Mouse (Mus musculus): ENCODE results near the gene Ccdc181.

Ccdc181 gene

DNA sequence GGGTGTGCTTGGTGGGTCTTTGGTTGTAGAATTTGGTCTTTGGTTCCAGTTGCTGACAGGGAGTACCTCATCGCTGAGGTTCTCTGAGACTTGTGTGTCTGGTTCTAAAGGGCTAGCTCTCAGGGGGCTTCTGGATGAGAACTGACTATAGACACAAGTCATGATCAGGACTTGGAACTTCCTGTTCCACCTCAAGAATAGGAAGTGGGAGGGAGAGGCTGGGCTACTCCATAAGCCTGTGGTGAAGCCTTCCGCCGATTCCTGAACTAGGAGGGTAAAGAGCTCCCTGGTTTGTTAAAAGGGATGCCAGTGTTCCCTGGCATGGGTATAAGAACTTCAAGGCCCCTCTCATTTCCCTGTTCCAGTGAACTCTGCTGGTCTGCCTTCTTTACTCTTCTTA lies 8.6 kb downstream of the Ccdc181 start:
- DNase-seq (ENCODE audit: low spot score in 2 of 2): no peak

DNA sequence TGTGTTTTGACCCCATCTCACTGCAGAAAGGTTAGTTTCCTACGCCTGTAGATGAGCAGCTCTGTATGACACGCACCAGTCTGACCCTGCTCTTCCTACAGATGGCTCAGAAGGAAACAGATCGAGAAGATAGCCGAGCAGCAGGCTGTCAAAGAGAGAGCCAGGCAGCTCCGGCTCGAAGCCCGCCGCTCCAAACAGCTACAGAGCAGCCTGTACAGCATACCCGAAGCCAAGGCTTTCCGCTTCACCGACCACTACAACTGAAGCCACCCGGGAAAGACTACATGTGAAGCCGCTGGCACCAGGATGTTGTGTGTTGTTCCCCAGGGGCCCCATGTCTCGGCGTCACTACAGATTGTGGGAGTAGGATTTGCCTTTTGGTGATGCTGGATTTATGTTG lies 12.0 kb downstream of the Ccdc181 start:
- DNase-seq (ENCODE audit: low spot score in 2 of 2): no peak

DNA sequence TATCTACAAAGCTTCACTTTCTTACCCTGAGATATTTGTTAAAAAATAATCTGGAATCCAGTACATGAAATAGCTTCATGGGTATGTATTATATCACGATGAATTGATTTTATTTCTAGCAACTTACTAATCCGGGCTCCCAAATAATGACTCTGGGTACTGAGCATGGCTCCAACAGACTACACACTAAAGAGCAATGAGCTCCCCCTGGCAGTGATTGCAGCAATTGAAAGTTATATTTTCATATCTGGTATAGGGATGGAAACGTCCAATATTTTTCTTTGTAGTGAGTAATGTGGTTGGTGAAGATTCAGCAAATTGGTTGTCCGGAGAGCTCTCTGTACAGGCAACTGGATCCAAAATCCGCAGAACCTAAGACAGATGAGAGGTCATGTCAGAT lies 16.7 kb downstream of the Ccdc181 start:
- no peak for DNase-seq (ENCODE audit: low spot score in 2 of 2)

DNA sequence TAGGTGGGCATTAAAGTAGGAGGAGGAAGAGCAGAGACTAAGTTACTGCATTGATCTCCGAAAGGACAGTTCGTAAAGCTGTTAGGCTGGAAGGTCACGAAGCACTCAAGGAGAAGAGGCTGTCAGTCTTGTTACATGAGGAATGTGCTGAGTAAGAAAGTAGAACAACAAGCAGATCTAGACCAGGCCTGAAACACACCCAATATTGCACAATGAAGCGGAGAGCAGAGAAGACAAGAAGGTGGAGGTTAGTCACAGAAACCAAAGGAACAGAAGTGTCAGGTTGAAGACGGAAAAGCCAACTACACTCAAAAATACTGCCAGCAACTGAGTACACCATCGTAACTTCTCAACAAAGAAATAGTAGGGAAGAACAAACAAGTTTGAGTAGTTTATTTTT lies 18.7 kb downstream of the Ccdc181 start:
- DNase-seq (ENCODE audit: low spot score in 2 of 2): no peak

DNA sequence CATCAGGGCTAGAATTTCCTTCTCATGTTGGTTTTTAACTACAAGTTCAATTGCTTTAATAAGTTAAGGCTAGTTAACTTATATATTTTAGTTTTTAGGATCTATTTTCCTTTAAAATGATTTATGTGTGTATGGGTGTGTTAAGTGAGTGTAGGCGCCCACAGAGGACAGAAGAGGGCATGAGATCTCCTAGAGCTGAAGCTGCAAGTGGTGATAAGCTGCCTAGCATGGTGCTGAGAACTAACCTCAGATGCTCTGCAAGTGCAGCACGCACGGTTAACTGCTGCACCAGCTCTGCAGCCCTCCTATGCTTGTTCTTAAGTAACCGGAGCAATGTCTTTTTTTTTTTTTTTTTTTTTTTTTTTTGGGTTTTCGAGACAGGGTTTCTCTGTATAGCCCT lies 21.1 kb downstream of the Ccdc181 start:
- no peak for DNase-seq (ENCODE audit: low spot score in 2 of 2)

DNA sequence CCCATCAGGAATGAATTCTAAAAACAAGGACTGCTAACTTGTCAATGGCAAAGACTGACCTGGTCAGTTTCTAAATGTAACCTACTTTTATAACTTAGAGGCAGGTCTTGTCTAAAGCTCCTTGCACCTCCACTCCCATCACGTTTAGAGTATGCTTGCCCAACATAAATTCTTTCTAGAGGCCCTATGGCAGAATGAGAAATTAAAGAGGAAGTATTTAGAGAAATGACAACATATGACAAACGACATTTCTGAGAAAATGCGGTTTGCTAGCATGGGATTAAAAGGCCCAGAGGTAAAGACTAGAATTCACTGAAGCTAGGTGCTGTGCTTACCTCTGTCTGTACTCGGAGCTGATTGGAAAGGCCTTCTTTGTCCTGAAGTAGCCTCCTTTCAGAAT lies 26.6 kb downstream of the Ccdc181 start:
- DNase-seq (ENCODE audit: low spot score in 2 of 2): no peak

DNA sequence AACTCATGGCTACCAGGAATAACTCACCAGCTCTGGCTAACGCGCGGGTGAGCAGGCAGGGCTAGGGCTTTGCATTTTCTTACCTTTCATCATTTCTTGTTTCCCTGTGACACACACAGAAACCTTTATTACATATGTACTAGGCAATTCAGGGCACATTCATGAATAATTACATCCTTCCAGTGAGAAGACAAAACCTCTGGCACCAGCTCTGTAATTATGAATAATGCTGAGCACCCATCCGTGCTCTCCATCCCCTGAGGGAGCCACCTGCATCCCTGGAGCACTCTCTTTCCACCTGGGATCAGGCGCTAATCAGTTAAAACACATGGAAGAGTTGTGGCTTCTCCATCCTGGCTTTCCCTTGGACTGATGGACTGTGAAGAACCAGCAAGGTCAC lies 28.4 kb downstream of the Ccdc181 start, which contains the start of gene Nme7:
TSS of gene Nme7 (plus strand) at position 301 of the 400 bp plus-strand sequence.
- DNase-seq (ENCODE audit: low spot score in 2 of 2): no peak

DNA sequence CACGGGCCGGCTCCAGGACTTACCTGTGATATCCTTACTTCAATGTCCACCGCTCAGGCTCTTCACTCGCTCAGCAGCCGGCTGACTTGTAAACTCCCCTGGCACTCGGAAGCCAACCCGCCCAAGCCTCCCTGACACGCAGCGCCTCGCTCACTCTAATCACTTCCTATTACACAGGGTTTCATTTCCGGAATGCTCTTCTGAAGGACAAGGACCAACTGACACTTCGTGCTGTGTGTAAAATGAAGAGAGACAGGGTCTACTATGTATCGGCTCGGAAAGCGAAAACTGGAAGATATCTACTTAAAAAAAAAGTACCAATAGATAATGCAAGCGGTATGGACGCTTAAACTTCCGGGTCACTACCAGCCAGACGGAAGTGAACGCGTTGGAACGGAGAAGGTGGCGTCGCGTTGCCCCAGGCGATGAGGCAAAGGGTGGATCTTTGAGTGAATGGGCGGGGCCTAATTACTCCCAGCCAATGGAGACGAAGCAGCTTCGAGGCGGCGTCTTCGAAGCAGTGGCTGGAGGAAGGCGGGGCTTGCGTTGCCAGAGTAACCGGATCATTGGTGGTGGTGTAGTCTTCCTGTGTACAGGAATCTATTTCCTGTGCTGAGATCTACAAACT lies 31.9 kb downstream of the Ccdc181 start, which contains the start of gene Blzf1:
TSS of gene Blzf1 (minus strand) at position 366 of the 628 bp plus-strand sequence.
- peak; percentile 96 to 98 for DNase-seq (ENCODE audit: low spot score in 2 of 2)

DNA sequence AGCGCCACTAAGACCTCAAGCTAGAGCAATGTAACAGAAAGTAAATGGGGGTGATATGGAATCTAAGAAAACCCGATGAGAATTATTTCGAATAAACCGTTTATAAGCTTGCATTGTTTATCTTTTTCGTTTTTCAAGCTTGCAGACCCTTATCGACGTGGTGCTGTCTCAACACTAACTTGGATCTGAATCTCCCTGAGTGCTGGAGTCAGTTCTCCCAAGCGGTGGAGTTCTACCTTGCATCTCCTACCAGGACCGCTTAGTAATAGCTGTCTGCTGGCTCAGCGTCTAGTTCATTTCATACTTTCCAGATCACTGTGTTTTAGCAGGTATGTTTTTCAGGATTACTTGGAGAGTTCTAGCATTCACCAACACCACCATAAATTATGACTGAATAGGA lies 32.5 kb downstream of the Ccdc181 start:
- no peak for DNase-seq (ENCODE audit: low spot score in 2 of 2)

DNA sequence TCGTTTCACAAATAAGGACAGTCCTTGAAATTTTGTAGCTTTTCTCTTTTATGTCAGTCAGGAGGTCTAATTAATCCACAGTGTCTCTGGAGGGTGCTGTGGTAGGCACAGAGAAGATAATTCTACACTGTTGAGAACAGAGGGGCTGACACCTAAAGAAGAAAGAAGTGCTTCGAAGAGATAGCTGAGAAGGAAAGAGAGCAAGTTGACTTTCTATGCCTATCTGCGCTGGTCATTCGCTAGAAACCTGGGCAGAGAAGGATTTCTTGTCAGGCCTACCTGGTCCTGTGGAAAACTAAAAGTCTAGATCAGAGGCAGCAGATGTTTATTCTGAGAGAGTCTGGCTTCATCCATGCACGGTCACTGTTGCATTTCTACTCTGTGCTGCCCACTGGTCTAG lies 38.7 kb downstream of the Ccdc181 start:
- DNase-seq (ENCODE audit: low spot score in 2 of 2): no peak

DNA sequence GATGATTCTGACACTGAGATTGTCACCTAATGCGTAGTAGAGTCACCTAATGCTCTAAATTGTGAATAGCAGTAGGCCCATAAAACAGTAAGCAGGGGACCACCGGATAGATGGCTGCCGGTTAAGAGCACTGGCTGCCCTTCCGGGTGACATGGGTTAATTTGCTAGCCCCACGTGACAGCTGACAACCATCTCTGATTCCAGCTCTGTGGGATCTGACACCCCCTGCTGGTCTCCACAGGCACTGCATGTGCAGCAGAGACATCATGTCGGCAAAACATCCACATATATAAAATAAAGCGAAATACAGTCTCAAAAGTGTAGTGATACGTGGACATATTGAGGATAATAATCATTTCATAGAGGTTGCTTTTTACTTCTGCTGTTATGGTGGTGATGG lies 39.9 kb downstream of the Ccdc181 start:
- DNase-seq (ENCODE audit: low spot score in 2 of 2): no peak

DNA sequence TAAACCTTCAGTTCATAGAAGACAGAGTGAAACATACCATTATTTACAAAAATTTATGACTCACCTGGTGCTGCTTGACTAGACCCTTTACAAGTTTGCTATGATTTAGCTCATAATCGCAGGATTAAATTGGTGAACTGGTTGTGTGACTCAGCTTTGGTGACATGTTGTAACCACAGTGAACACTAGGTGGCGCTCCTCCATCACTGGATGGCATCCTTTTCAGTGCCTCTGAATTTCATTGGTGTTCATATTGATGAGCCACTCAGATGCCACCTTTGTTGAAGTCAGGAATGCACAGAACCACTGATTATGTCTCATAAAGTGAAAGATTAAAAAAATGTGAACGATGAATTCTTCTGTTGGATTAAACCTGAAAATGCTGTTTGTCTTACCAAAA lies 41.3 kb downstream of the Ccdc181 start:
- DNase-seq (ENCODE audit: low spot score in 2 of 2): peak; percentile 63

DNA sequence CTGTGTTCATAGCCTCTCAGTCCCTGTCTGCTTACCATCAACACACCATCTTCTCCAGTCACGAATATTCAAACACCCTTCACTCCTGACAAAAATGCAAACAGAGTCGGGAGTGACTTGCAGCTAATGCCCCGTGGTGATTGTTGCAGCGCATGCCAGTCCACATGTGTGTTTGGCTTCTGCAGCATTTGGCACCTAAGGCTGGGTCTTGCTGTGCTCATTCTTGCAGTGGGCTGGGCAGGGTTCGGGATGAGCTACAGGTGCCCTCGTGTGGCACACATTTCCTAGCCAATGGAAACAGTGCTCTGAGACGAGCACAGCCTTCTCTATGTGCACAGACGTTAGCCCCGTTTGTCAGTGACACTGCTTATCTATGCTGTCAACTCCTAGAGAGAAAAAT lies 41.9 kb downstream of the Ccdc181 start:
- no peak for DNase-seq (ENCODE audit: low spot score in 2 of 2)

DNA sequence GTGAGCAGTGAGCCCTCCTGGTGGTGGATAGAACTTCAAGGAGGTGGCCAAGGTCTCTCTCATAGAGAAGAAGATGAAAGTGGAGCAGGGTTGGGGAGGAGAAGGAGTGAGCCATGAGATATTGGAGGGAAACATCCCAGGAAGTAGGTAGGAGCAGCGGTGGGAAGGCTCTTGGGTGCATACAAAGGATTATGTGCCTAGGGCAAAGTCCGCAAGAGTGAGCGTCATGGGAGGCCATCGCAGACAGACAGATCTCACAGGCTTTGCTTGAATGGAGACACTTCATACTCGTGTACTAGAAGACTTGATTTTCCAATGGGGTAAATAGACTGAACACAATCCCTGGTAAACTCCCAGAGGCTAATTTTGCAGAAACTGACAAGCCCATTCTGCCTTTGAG lies 43.1 kb downstream of the Ccdc181 start:
- DNase-seq (ENCODE audit: low spot score in 2 of 2): no peak

DNA sequence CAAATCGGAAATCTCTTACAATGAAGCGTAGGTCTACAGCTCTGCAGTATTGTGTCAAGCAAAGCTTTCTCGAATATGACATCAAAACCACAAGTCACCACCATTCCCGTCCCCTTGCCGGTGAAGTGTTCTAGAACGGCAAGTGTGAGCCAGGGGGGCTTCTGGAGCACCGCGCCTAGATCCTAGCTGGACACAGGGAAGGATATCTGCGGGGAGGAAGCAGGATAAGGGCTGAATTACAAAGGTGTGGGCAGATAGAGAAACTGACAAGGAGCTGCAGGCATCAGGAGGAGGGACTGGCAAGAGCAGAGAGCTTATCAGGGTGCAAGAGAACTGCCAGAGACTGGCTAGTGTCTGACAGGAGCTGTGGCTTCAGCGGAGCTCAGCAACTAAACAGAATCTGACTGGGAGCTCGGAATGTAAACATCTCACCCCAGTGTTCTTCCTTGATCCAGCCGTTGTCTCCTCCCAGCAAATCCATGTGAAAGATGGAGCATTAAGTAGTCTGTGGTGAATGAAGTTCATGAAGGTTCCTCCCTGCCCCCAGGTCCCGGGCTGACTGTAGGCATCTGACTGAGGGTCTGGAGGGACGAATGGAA lies 44.3 kb downstream of the Ccdc181 start:
- no peak for DNase-seq (ENCODE audit: low spot score in 2 of 2)

DNA sequence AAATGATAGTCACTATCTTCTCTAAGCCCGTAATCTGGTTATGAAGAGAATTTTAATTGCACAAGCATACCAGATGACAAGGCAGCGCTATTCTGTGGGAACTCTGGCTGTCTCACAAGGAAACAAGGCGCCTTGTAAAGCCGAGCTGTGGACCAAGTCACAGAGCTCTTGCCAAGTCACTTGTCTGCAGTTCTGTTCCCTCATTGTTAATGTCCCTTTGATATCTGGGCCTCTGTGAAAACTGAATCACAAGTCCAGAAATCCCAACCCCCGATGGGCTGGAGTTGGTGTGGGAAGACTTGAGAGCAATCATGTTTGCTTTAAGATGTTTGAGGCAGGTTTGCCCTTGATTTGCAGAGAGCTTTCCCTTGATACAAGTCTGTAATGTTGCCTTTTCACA lies 45.3 kb downstream of the Ccdc181 start:
- peak in 1 of 2 experiments; percentile 31 for DNase-seq (ENCODE audit: low spot score in 2 of 2)

DNA sequence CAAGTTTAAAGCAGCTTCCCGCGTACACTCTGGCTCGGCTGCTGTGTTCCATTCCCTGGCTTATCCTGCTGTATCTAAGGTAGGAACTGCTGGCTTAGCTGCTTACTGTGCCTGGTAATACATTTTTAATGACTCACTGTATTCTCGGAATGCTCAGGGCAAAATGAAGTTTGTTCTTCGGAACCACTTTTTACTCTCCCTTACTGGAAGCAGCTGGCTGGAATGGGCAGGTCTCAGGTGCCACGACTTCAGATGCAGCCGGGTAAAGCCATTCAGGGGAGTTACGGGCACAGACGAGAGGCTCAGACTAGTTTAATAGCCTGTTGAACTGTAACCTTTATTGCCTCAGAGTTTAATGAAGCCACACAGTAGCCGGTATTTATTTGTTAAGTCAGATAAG lies 46.0 kb downstream of the Ccdc181 start:
- no peak for DNase-seq (ENCODE audit: low spot score in 2 of 2)

DNA sequence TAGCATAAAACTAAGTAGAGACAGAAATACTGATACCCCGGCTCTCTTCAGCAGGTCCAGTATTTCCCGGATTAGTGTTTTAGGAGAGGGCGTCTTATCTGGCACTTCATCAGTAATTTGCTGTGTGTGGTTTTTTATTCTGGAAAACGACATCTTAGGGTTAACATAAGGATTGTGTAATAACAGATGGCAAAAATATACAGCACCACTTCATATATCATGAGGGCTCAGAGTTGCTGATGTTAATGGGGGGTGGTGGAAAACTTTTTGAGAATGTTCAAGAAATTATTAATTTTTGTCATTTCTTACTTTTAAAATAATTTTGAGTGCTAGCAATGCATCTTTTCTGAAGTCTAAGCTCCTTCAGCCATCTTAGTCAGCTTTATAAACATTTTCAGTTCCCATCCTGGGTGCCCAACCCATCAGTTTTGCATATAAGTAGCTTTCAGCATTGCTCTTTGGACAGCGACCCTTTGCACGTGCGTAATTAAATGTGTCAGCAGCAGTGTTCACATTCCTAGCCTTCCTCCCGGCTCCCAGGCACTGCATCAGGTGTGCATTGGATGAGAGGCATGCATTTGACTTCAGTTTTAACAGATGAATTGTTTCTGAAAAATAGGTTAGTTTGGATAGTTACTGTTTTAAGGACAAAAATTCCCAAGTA lies 47.7 kb downstream of the Ccdc181 start:
- no peak for DNase-seq (ENCODE audit: low spot score in 2 of 2)

DNA sequence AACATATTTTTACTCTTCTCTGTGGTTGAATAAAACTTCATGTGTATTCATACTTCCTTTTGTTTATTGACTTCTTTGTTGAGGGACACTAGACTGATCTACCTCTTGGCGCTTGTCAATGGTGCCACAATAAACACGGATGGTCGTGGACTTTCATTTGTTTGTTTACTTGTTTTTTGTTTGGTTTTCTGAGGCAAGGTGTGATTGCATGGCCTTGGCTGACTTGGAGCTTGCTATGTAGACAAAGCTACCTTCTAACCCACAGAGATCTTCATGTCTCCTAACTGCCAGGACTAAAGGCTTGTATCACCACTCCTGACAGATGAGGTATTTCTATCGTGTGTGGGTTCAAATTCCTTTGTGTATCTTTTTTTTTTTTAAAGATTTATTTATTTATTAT lies 48.8 kb downstream of the Ccdc181 start:
- no peak for DNase-seq (ENCODE audit: low spot score in 2 of 2)

DNA sequence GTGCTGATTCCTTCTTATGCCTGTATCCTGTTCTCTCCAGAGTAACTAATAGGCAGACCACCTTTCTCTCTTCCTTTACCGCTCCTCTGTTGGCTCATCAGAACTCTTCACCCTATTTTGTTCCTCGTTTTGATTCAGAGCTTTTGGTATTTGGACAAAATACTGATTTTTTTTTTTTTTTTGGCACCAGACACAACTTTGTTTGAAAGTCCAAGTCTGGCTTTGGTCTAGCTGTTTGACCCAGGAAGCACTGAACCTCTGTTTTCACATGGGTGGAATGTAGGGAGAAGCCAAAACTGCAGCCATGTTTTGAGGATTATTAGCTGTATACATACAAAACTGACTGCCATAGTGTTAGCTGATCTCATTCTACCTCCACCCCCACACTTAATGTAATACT lies 49.5 kb downstream of the Ccdc181 start:
- DNase-seq (ENCODE audit: low spot score in 2 of 2): no peak

DNA sequence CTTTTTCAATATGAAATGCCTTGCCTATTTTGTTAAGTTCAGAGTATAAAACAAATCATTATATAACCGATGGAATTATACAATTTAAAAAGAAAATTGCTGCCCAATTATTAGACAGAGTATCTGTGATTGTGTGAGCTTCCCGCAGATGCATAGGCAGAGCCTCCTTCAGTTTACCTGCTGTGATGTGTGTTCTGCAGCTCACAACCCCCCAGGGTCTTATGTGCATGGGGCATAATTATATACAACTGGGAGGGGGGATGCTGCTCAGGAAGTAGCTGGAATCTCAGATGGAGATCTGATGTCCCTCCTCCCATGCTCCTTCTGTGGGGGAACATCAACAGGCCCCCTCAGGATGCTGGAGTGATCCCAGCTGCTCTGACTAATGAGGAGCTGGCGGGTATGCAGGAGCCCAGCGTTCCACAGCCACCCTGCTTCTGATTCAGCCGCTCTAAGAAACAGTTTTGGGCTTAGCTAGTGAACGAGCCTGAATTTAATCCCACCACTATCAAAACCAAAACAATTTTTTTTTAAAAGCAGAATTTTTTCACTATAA lies 51.3 kb downstream of the Ccdc181 start:
- peak in 1 of 2 experiments; percentile 53 for DNase-seq (ENCODE audit: low spot score in 2 of 2)

DNA sequence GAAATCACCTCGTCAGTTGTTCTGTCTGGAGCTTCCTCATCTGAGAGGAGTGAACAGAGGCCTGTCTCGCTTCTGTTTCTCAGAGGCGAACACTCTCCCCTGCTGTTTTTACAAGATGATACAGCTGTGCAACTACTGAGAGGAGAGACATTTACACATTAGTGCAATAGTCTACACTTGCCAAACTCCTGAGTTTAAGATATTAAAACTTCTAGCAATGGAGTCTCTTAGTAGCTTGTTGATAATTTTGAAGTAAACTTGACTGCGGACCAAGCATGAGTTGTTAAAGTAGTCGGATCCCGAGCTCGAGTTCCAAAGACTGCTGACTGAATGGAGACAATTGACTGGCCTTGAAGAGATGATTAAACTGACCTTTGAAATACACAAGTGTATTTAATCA lies 52.4 kb downstream of the Ccdc181 start:
- no peak for DNase-seq (ENCODE audit: low spot score in 2 of 2)

DNA sequence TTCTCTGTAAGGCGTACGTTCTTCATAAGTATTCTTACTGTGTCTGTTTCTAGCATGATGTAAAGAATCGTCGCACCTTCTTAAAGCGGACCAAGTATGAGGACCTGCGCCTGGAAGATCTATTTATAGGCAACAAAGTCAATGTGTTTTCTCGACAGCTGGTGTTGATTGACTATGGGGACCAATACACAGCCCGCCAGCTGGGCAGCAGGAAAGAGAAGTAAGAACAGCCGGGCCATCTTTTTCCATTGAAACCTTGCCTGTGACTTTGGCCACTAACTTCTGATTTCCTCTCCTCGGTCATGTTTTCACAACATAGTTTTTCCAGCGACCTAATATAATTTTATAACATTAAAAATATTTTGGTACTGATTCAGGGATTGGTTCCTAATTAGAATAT lies 57.2 kb downstream of the Ccdc181 start:
- no peak for DNase-seq (ENCODE audit: low spot score in 2 of 2)

Measured in right cerebral cortex, postnatal 36 days (tissue).